Comparison of ENCODE assay signal across 14 mouse cellular contexts in genomic region chr10:44427426-44427825, GRCm38 (mm10).
A peak's percentile ranks its signal among the peaks of the same experiment; 100 is the strongest.
DNase-seq lines count a peak whose midpoint lies in the region; ATAC-seq and TF ChIP-seq lines count a peak whose summit lies in the region.
"Had no signal": no experiment of that assay in that cellular context is flagged by ENCODE, and none has a peak within 500 bp of the region (broad histone marks: within the 10 kb centered on the region; RNA-seq: fewer than 3 reads in every experiment).

No protein-coding gene starts in this region.

- H3K4me1 ChIP-seq in hindbrain, embryonic 12.5 days, result no peaks in the 10 kb centered on the region
- no peaks in the 10 kb centered on the region for H3K4me1 ChIP-seq in hindbrain, postnatal 0 days (ENCODE audit: insufficient read depth, low read length)
- H3K4me1 ChIP-seq: liver, embryonic 13.5 days had no signal

- ATAC-seq in hindbrain, embryonic 12.5 days (ENCODE audit: low FRiP score), result 0 out of 2 replicates have a peak, but pooled peaks have one; percentile 8
- ATAC-seq in hindbrain, postnatal 0 days, result no peak
- 0 out of 2 replicates have a peak, but pooled peaks have one; percentile 33 for ATAC-seq in common myeloid progenitor, adult 5-6 weeks (replicated peaks; ENCODE audit: low read depth, poor library complexity, severe bottlenecking)

- DNase-seq in hindbrain, postnatal 0 days (ENCODE audit: low spot score), result no peak
- DNase-seq in CD4-positive, CD25-positive, alpha-beta regulatory T cell, adult 2 months (ENCODE audit: low read depth, low spot score), result peak; percentile 34
- DNase-seq in kidney, postnatal 14 days, result peak; percentile 11
- DNase-seq in left cerebral cortex, adult 18-20 months (ENCODE audit: low spot score in 2 of 2), result no peak
- no peak for DNase-seq in layer of hippocampus, adult 9-11 months
- DNase-seq: cerebellum, adult 8-10 months; heart, postnatal 14 days; liver, embryonic 13.5 days; spleen, adult 18-20 months; thymus, adult 2 months had no signal

- no peak overlapping the region for H3K4me2 ChIP-seq in hindbrain, embryonic 12.5 days (replicated peaks)
- H3K4me2 ChIP-seq in hindbrain, postnatal 0 days (ENCODE audit: low read depth, low read length), result no peak overlapping the region
- H3K4me2 ChIP-seq: forebrain, embryonic 15.5 days; liver, embryonic 13.5 days had no signal

- H3K9me3 ChIP-seq in hindbrain, embryonic 12.5 days (replicated peaks), result no peaks in the 10 kb centered on the region
- H3K9me3 ChIP-seq in hindbrain, postnatal 0 days (ENCODE audit: low read length), result no peaks in the 10 kb centered on the region
- H3K9me3 ChIP-seq: forebrain, embryonic 15.5 days; liver, embryonic 13.5 days had no signal

- no peak overlapping the region for H3K9ac ChIP-seq in hindbrain, embryonic 12.5 days
- H3K9ac ChIP-seq in hindbrain, postnatal 0 days (replicated peaks; ENCODE audit: low read length), result no peak overlapping the region
- H3K9ac ChIP-seq: forebrain, embryonic 15.5 days; liver, embryonic 13.5 days had no signal

- no peak overlapping the region for H3K4me3 ChIP-seq in hindbrain, embryonic 12.5 days
- no peak overlapping the region for H3K4me3 ChIP-seq in hindbrain, postnatal 0 days (ENCODE audit: low read length)
- H3K4me3 ChIP-seq: forebrain, embryonic 15.5 days; liver, embryonic 13.5 days had no signal

- WGBS in hindbrain, embryonic 12.5 days, result 86% methylated on average over 11 of the region's 11 CpGs
- 75% methylated on average over 11 of the region's 11 CpGs for WGBS in hindbrain, postnatal 0 days

- H3K36me3 ChIP-seq in hindbrain, embryonic 12.5 days, result no peaks in the 10 kb centered on the region
- H3K36me3 ChIP-seq in hindbrain, postnatal 0 days (ENCODE audit: insufficient read depth, low read length), result no peaks in the 10 kb centered on the region
- H3K36me3 ChIP-seq: forebrain, embryonic 15.5 days; liver, embryonic 13.5 days had no signal

- TF ChIP-seq CTCF in hindbrain, postnatal 0 days (IDR thresholded peaks at IDR 0.05; ENCODE audit: low read depth), result no peak

- H3K27ac ChIP-seq in hindbrain, embryonic 12.5 days, result no peak overlapping the region
- no peak overlapping the region for H3K27ac ChIP-seq in hindbrain, postnatal 0 days
- H3K27ac ChIP-seq: forebrain, embryonic 15.5 days; liver, embryonic 13.5 days; macrophage had no signal

- H3K27me3 ChIP-seq in hindbrain, embryonic 12.5 days, result peaks cover 3% of the 10 kb centered on the region; the same call in 1 of the 2 replicates
- no peaks in the 10 kb centered on the region for H3K27me3 ChIP-seq in hindbrain, postnatal 0 days (ENCODE audit: insufficient read depth, low read length)
- H3K27me3 ChIP-seq: forebrain, embryonic 15.5 days; liver, embryonic 13.5 days had no signal

Comparison
In these comparisons a context has a peak if more than half of its experiments do, and no peak if none do; other contexts are left out.
1. DNase-seq: peak in CD4-positive, CD25-positive, alpha-beta regulatory T cell, adult 2 months (single experiment) and kidney, postnatal 14 days (single experiment); none in hindbrain, postnatal 0 days (single experiment), left cerebral cortex, adult 18-20 months (0 of 2) and layer of hippocampus, adult 9-11 months (single experiment).